Mouse (Mus musculus) liver, embryonic 12.5 days (tissue): ENCODE measurements around the gene Trim3. TPM values are rescaled to one million over a fixed set of nuclear protein-coding genes. Genes with fewer than 3 reads are reported as not detected.

ENCODE experiments used
- polyA plus RNA-seq: library from polyadenylated mRNA; unstranded; fragments of >200 nt; fragmentation: Nextera tagmentation; extraction: Ambion mirVana; gene quantifications from 2 replicates; pipeline ENCODE4 v1.2.1, GENCODE M21; 2016

Trim3 gene
- polyA plus RNA-seq, 1 experiment from 2014 or later = 7.7 TPM

Other genes with a start within 250 kb of the Trim3 start
- gene Fam160a2, start 233.5 kb downstream of the Trim3 start, polyA plus RNA-seq = 15.9 and 16.9 TPM in 2 replicates
- gene Cnga4, start 229.0 kb downstream of the Trim3 start, polyA plus RNA-seq = not detected in 2 replicates
- gene Cckbr, start 207.8 kb downstream of the Trim3 start, polyA plus RNA-seq = not detected in 2 replicates
- gene Cavin3, start 151.3 kb downstream of the Trim3 start, polyA plus RNA-seq = 8.3 and 8.9 TPM in 2 replicates
- 27.6 and 28.7 TPM in 2 replicates for gene Smpd1, start 79.2 kb downstream of the Trim3 start, polyA plus RNA-seq
- 6.3 and 6.7 TPM in 2 replicates for gene Apbb1, start 51.9 kb downstream of the Trim3 start, polyA plus RNA-seq
- gene Hpx, start 33.4 kb downstream of the Trim3 start, polyA plus RNA-seq = 81.9 and 84.3 TPM in 2 replicates
- 159 and 163 TPM in 2 replicates for gene Timm10b, start 6.5 kb upstream of the Trim3 start, polyA plus RNA-seq
- gene Arfip2, start 6.8 kb upstream of the Trim3 start, polyA plus RNA-seq = 24.5 and 26.8 TPM in 2 replicates
- gene Gm45799, start 7.0 kb upstream of the Trim3 start, polyA plus RNA-seq = 10.2 and 13.2 TPM in 2 replicates
- gene Dnhd1, start 17.3 kb upstream of the Trim3 start, polyA plus RNA-seq = 0.24 and 0.47 TPM in 2 replicates
- 149 and 159 TPM in 2 replicates for gene Ilk, start 103.0 kb upstream of the Trim3 start, polyA plus RNA-seq
- gene Rrp8, start 103.8 kb upstream of the Trim3 start, polyA plus RNA-seq = 28.8 and 29.1 TPM in 2 replicates
- gene Taf10, start 110.8 kb upstream of the Trim3 start, polyA plus RNA-seq = 232 and 233 TPM in 2 replicates
- gene Tpp1, start 118.7 kb upstream of the Trim3 start, polyA plus RNA-seq = 62.3 and 64.7 TPM in 2 replicates
- 1.9 and 2.0 TPM in 2 replicates for gene Dchs1, start 154.1 kb upstream of the Trim3 start, polyA plus RNA-seq
- 330 and 351 TPM in 2 replicates for gene Mrpl17, start 177.5 kb upstream of the Trim3 start, polyA plus RNA-seq